Mouse (Mus musculus): Measurements from ENCODE around the gene Gm15097. TPM values are rescaled to one million over a fixed set of nuclear protein-coding genes. Genes with fewer than 3 reads are reported as not detected.

Gm15097 gene
- polyA plus RNA-seq (2012; rRNA removed): not detected in 2 replicates

DNA sequence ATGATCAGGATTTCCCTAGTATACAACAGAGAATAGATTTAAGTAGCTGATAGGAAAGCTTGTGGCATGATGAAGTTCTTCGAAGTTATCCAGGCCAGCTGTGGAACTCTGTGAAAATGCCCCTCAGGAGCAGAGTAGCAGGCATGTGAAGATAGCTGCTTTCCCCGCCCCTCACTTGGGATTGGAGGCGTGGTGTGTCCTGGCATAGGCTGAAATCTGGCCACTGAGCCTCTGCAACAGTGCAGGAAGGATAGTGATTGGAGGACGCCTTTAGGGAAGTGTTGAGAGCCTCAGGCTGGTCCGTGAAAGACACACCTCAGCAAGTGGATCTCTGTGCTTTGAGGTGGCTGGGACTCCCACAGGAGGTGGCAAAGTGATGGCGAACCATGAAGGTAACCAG is at the start of gene Gm15097:
TSS of gene Gm15097 (plus strand) at position 301 of the 400 bp plus-strand sequence.

Other genes starting within 250 kb of the Gm15097 start
- gene Gm10439, start 189.9 kb upstream of the Gm15097 start, polyA plus RNA-seq (2012; rRNA removed): not detected in 2 replicates
- not detected in 2 replicates for gene Gm15091, start 157.2 kb downstream of the Gm15097 start, polyA plus RNA-seq (2012; rRNA removed)

All from liver, embryonic 18 days (tissue).